Mouse (Mus musculus) midbrain, embryonic 16.5 days (tissue): ENCODE data around the gene Gm10570. TPM values are rescaled to one million over a fixed set of nuclear protein-coding genes. Genes with fewer than 3 reads are reported as not detected.

Experiments used
- ATAC-seq: fragments of 200-750 bp; cut with Nextera tagmentation; 2 replicates; pipeline ENCODE4 v1.8.0; 2017; ENCODE audit warnings: moderate TSS enrichment
- H3K27ac ChIP-seq: fragments of 300-500 bp; sonication (generic); 2 replicates; pipeline ENCODE4 v1.5.1; 2014; ENCODE audit warnings: mild to moderate bottlenecking, low read length, mixed read lengths
- H3K27me3 ChIP-seq: fragments of 300-500 bp; sonication (generic); 2 replicates; pipeline ENCODE4 v1.6.1; 2014; ENCODE audit warnings: low read depth, low read length, mixed read lengths; ENCODE audit not compliant: control insufficient read depth, insufficient read depth
- H3K36me3 ChIP-seq: fragments of 300-500 bp; sonication (generic); 2 replicates; pipeline ENCODE4 v1.6.1; 2014; ENCODE audit warnings: mild to moderate bottlenecking, low read length, moderate library complexity, mixed read lengths; ENCODE audit not compliant: control insufficient read depth, insufficient read depth
- H3K4me1 ChIP-seq: fragments of 300-500 bp; sonication (generic); 2 replicates; pipeline ENCODE4 v1.6.1; 2014; ENCODE audit warnings: mild to moderate bottlenecking, low read length, mixed read lengths; ENCODE audit not compliant: control insufficient read depth, insufficient read depth
- H3K4me2 ChIP-seq: fragments of 300-500 bp; sonication (generic); 2 replicates; pipeline ENCODE4 v1.6.1; 2014; ENCODE audit warnings: mild to moderate bottlenecking, low read length, mixed read lengths
- H3K4me3 ChIP-seq: fragments of 300-500 bp; sonication (generic); 2 replicates; pipeline ENCODE4 v1.5.1; 2014; ENCODE audit warnings: low read depth, mild to moderate bottlenecking, low read length, moderate library complexity, mixed read lengths
- H3K9ac ChIP-seq: fragments of 300-500 bp; sonication (generic); 2 replicates; pipeline ENCODE4 v1.6.1; 2014; ENCODE audit warnings: low read depth, low read length, mixed read lengths
- H3K9me3 ChIP-seq: fragments of 300-500 bp; sonication (generic); replicated peaks from 2 replicates; pipeline ENCODE4 v1.6.1; 2014; ENCODE audit warnings: mild to moderate bottlenecking, low read length, mixed read lengths; ENCODE audit not compliant: control insufficient read depth, poor library complexity, severe bottlenecking
- WGBS: fragments of 180-500 bp; shearing (Covaris S2); extraction: QIAGEN DNeasy Blood & Tissue Kit; methylation state at CpG from one replicate; pipeline ENCODE4 v1.1.7; 2014; 5-methylcytosine and 5-hydroxymethylcytosine counted together
- polyA plus RNA-seq: library from polyadenylated mRNA; unstranded; fragments of >200 nt; fragmentation: Nextera tagmentation; extraction: Ambion mirVana; gene quantifications from 2 replicates; pipeline ENCODE4 v1.2.1, GENCODE M21; 2015

The Gm10570 gene
- polyA plus RNA-seq, 1 experiment from 2014 or later, result 1.1 TPM

DNA sequence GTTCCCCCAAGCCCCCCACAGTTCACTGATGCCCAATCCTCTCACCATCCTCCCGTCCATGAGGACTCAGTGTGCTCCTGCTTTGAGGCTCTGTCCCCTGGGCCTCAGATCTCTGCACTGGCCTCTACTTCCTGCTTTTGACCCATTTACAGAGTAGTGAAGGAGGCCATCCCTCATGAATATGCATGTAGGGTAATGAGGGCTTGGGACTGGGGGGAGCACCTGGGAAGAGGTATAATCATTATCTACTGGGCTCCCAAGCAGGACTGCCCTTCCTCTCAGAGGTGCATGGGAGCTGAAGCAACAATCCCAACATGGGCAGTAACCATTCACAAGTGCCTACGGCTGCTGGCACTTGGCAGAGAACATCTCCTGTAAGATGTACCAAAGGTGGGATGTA lies 29.4 kb downstream of the Gm10570 start, which contains the start of gene Serinc2:
Gene Serinc2, minus strand, starts transcription at position 101 of the 400 bp plus-strand sequence.
- Histone ChIP-seq H3K9me3 (no peaks in the 10 kb centered on the region), H3K27me3 (no peaks in the 10 kb centered on the region), H3K4me1 (peaks cover 8% of the 10 kb centered on the region; the same call in 1 of the 2 replicates), H3K36me3 (no peaks in the 10 kb centered on the region), H3K4me3 (no peak within 1 kb of the TSS), H3K27ac (no peak within 1 kb of the TSS), H3K4me2 (no peak within 1 kb of the TSS), H3K9ac (no peak within 1 kb of the TSS)
- 61% methylated on average over 2 of the region's 2 CpGs for WGBS
- no peak for ATAC-seq

DNA sequence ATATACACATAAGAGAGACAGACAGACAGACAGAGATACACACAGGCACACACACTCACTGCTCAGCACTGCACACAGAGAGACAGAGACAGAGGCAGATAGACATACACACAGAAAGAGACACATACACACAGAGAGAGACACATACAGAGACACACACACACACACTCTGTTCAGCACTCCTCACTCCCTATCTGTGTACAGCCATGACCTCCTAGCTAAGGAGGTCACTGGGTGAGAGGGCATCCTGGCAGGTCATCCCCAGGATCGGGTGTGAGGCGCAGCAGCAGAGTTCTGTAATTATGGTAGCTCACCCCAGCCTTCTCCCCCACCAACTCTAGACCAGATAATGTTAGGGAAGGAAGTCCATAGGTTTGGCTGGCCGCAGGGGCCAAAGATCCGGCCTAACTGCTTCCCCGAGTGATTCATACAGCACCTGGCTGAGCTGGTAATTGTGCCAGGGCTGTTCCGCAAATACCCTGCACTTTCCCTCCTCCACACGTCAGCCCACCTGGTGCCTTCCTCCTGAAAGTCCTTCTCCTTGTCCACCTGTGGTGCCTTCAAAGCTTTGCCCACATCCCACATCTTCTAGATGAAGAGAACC lies 31.8 kb downstream of the Gm10570 start:
- Histone ChIP-seq H3K4me2 (no peak overlapping the region), H3K27me3 (no peaks in the 10 kb centered on the region)

DNA sequence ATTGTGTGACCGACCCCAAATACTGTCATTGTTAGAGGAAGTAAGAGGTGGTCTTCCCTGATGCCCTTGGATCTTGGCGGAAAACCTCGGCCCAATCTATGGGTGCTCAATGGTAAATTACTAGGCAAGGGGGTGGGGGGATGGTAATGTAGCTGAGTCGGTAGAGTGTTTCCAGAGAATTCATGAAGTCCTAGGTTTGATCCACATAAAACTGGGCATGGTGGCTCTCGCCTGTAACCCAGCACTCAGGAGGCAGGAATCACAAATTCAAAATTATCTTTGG lies 32.7 kb downstream of the Gm10570 start:
- no peaks in the 10 kb centered on the region for H3K27me3 ChIP-seq
- H3K9me3 ChIP-seq, result no peaks in the 10 kb centered on the region
- no peaks in the 10 kb centered on the region for H3K36me3 ChIP-seq
- whole genome bisulfite sequencing, result 37% methylated on average over 5 of the region's 5 CpGs
- ATAC-seq, result no peak
- peak overlapping the region; percentile 92 for H3K27ac ChIP-seq
- H3K4me2 ChIP-seq, result peak overlapping the region; percentile 82
- peaks cover 21% of the 10 kb centered on the region for H3K4me1 ChIP-seq
- H3K4me3 ChIP-seq, result peak overlapping the region; percentile 78
- peak overlapping the region; percentile 94 for H3K9ac ChIP-seq

More for the DNA sequence above, 31.8 kb downstream of the Gm10570 start:
- no peak overlapping the region for H3K27ac ChIP-seq
- no peaks in the 10 kb centered on the region for H3K9me3 ChIP-seq
- no peak overlapping the region for H3K4me3 ChIP-seq
- H3K4me1 ChIP-seq, result peaks cover 21% of the 10 kb centered on the region
- no peaks in the 10 kb centered on the region for H3K36me3 ChIP-seq
- ATAC-seq, result no peak
- H3K9ac ChIP-seq, result no peak overlapping the region
- WGBS, result 75% methylated on average over 7 of the region's 7 CpGs

DNA sequence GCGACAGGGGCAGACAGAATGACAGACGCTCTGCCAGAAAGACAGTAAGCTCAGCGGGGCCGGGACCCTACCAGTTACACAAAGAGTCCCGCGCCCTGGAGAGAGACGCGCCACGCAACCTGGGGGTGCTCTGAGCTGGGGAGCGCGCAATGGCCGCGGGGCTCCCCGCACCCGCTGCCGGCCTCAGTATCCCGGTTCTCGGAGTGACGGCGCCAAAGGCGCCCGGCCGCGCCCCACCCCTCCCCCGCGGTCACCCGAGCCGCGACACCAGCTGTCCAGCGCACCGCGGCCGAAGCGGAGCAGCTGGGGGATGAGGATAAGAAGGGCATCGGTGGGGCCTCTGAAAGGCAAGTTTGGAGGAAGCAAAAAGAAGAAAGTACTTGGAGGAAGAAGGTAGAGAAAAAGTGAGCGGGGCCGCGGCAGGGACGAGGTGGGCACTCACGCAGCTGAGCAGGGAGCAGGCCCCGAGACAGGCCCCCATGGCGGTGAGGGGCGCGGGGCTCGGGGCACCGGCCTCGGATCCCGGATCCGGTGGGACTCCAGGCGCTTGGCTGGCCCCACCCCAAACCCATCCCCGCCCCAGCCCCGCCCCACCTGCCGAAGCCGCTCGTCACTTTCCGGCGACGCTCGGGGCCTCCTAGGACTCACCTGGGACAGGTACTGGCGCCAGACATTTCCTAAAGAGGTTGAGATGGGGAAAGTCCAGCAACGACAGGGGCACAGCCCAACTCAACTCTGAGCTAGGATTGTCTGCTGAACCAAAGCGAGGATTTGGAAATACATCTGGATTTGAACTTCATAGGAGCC lies 33.3 kb downstream of the Gm10570 start:
- peak; percentile 59 for ATAC-seq
- H3K9ac ChIP-seq, result peak overlapping the region; percentile 94
- H3K9me3 ChIP-seq, result no peaks in the 10 kb centered on the region
- WGBS, result under 1% methylated on average over 62 of the region's 62 CpGs
- H3K4me1 ChIP-seq, result peaks cover 21% of the 10 kb centered on the region
- peak overlapping the region; percentile 82 for H3K4me2 ChIP-seq
- no peaks in the 10 kb centered on the region for H3K27me3 ChIP-seq
- peak overlapping the region; percentile 92 for H3K27ac ChIP-seq
- peak overlapping the region; percentile 78 for H3K4me3 ChIP-seq
- no peaks in the 10 kb centered on the region for H3K36me3 ChIP-seq

DNA sequence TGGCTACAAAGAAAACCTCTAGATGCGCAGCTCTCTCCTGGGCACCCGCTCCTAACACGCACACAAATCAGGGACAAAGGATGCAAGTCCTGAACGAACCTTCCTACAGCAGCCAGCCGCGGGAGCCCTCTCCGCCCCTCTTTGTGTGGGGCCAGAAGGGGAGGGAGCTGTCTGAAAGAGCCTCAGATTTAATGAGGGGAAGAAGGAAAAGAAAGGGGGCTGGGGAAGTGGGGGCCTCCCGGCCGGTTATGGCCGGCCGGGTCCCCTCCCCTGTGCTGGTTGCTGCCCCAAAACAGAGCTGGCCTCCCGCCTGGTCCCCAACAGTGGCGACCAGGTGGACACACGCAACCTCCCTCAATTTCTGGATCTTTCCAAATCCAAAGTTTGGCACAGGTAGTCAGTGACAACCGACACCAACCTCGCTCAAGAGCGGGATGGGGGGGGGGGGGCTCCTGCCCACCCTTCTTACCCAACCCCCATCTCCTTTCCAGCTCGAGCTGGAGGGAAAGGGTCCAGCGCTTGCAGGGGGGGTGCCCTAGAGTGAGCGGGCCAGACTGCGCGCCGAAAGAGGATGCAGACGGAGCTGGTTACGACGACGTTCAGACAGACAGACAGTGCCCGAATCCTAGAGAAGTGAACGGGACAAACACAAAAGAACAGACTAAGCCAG lies 34.0 kb downstream of the Gm10570 start:
- Histone ChIP-seq H3K36me3 (no peaks in the 10 kb centered on the region), H3K4me1 (peaks cover 21% of the 10 kb centered on the region), H3K4me3 (peak overlapping the region; percentile 78), H3K27ac (peak overlapping the region; percentile 92), H3K9ac (peak overlapping the region; percentile 94), H3K9me3 (no peaks in the 10 kb centered on the region), H3K4me2 (peak overlapping the region; percentile 82), H3K27me3 (no peaks in the 10 kb centered on the region)
- ATAC-seq, result peak; percentile 75
- 0% methylated on average over 29 of the region's 29 CpGs for WGBS

DNA sequence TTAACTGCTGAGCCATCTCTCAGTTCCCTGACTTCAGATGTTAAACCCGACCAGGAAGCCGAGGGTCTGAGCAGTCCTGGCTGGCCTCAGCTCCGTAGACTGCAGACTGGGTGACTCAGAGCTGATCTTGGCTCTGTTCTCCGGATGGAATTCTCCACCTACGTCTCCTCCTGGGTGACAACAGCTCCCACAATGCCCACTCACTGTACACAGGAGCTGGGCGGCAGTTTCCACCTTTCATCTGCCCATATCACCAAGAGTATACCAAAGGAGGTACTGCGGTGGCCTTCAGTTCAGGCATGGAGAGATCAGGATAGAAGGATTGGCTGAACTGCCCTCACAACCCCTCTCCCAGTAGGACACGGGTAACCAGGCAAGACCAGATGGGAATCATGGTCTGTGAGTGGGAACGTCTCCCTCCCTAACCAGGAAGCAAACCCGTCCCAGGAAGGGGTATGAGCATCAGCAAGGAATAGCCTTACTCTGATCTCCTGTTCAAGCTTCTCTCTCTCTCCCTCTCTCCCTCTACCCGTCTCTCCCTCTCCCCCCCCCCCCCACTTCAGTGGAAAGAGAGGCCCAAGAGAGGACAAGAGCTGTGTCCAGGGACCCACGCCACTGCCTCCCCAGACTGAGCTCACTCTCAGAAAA lies 34.7 kb downstream of the Gm10570 start:
- Histone ChIP-seq H3K4me3 (peak overlapping the region; percentile 78), H3K27ac (peak overlapping the region; percentile 92), H3K9ac (peak overlapping the region; percentile 94), H3K9me3 (no peaks in the 10 kb centered on the region), H3K4me2 (peak overlapping the region; percentile 82), H3K4me1 (peaks cover 21% of the 10 kb centered on the region), H3K36me3 (no peaks in the 10 kb centered on the region), H3K27me3 (no peaks in the 10 kb centered on the region)
- ATAC-seq, result peak; percentile 61
- 2% methylated on average over 11 of the region's 12 CpGs for WGBS

DNA sequence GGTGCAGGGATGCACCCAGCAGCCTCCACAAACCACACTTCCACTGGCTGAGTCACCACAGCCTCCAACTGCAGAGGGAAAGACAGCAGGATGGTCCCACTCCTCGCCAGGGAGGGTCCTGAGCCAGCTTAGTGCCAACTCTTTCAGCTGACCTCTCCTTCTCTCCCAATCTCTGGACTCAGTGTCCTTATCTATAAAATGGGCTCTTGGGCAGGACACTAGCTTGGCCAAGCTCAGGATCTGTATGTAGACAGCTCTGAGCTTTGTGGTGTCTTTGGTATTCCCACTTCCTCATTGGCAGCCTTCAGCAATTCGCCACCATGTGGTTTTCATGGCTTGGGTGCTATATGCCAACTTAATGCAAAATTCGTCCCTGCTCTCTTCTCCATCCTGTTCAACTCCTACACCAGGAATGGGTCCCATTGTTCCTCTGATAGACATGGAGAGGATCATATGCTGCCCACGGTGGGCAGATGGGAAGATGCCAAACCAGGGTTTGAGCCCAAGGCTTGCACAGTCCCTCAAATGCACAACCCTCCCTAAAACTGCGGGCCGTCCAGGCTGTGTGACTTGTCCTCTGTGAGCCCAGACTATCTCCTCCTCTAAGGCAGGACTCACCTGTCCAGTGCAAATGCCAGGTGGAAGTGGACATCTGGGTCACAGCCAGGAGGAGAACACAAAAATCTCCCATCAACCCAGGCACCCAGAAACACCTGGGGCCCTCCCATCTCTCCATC lies 37.7 kb downstream of the Gm10570 start:
- no peak overlapping the region for H3K4me3 ChIP-seq
- no peak overlapping the region for H3K27ac ChIP-seq
- WGBS, result 89% methylated on average over 6 of the region's 6 CpGs
- no peaks in the 10 kb centered on the region for H3K36me3 ChIP-seq
- no peak overlapping the region for H3K9ac ChIP-seq
- H3K4me2 ChIP-seq, result no peak overlapping the region
- H3K4me1 ChIP-seq, result peaks cover 18% of the 10 kb centered on the region
- no peak for ATAC-seq
- H3K9me3 ChIP-seq, result no peaks in the 10 kb centered on the region
- no peaks in the 10 kb centered on the region for H3K27me3 ChIP-seq

DNA sequence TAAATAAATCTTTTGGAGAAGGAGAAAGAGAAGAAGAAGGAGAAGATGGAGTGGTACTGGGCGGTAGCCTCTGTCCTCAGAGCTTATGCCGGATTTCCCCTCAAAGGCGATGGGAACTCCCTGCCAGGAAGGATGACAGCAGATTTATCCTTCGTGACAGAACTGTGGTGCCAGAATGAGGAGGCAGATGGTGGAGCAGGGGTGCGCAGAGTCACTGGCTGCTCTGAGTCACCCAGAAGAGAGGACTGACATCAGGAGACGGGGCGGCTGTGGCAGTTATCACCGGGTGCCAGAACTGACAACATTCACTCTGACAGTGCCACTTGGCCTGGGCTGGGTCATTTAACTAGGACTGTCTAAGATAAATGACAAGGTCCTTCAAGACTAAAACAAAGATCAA lies 38.4 kb downstream of the Gm10570 start:
- Histone ChIP-seq H3K9ac (no peak overlapping the region), H3K4me2 (no peak overlapping the region), H3K9me3 (no peaks in the 10 kb centered on the region), H3K4me3 (no peak overlapping the region), H3K36me3 (no peaks in the 10 kb centered on the region), H3K27ac (no peak overlapping the region), H3K4me1 (peaks cover 13% of the 10 kb centered on the region), H3K27me3 (no peaks in the 10 kb centered on the region)
- ATAC-seq, result no peak
- WGBS, result 87% methylated on average over 8 of the region's 8 CpGs
